Mouse (Mus musculus): ENCODE measurements around the gene Olfr6.
"Not testable (repeated sequence)": the region's sequence is repeated elsewhere in the genome, so short reads cannot be mapped to it uniquely, and the experiment has no call there.

The Olfr6 gene

GRCm38 (mm10) chr7:106963837-106964236 is at the start of gene Olfr6:
Gene Olfr6 (minus strand): TSS chr7:106963937.
- no peak for DNase-seq (ENCODE audit: low spot score in 2 of 2)

GRCm38 (mm10) chr7:107005972-107006371 is 42.2 kb upstream of the Olfr6 start, which contains the start of gene Olfr2:
Gene Olfr2 (minus strand): TSS chr7:107006072.
- DNase-seq (ENCODE audit: low spot score in 2 of 2) = no peak

- DNase-seq (ENCODE audit: low spot score in 2 of 2) = no peak
Observed at GRCm38 (mm10) chr7:107004169-107004568, 40.4 kb upstream of the Olfr6 start.

DNA sequence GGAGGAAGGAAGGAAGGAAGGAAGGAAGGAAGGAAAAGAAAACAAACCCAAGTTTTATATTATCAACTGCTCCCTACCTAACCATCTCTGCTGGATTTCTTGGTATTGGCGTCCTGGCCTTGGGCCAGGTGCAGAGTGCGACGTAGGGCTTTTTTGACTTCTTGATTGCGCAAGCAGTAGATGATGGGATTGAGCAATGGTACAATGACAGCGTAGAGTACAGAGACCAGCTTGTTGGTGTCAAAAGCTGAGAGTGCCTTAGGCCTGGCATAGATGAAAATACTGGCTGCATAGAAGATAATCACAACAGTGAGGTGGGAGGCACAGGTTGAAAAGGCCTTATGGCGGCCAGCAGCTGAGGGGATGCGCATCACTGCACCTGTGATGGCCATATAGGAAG is 37.1 kb upstream of the Olfr6 start:
- no peak for DNase-seq (ENCODE audit: low spot score in 2 of 2)

DNA sequence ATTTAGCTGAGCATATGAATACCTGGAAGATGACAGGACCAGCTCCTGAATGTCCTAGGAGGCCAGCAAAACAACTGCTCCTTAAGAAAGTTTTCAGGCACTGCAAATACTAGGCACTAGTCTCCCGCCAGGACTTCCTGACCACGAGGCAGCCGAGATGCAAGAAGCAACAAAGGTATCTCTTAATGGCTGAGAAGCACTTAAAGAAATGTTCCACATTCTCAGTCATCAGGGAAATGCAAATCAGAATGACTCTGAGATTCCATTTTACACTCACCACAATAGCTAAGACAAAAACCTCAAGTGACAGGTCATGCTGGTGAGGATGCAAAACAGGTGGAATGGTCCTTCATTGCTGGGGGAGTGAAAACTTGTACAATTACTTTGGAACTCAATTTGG is 21.5 kb upstream of the Olfr6 start:
- DNase-seq (ENCODE audit: low spot score in 2 of 2) = no peak

- DNase-seq (ENCODE audit: low spot score in 2 of 2) = no peak
Observed at GRCm38 (mm10) chr7:106975353-106975752, 11.6 kb upstream of the Olfr6 start, which contains the start of gene Olfr711. Gene Olfr711 (minus strand): TSS chr7:106975453.

DNA sequence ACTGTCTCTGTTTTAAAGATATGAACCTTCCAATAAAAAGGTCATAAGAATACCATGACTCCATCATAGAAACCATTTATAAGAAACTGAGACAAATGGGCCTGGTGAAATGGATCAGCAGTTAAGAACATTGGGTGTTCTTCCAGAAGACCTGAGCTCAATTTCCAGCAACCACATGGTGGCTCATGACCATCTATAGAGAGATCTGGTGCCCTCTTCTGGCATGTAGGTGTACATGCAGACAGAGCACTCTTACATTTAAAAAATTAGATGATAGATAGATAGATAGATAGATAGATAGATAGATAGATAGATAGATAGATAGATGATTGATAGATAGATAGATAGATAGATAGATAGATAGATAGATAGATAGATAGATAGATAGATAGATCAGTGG is 3.8 kb upstream of the Olfr6 start:
- not testable (repeated sequence) for DNase-seq (ENCODE audit: low spot score in 2 of 2)

DNA sequence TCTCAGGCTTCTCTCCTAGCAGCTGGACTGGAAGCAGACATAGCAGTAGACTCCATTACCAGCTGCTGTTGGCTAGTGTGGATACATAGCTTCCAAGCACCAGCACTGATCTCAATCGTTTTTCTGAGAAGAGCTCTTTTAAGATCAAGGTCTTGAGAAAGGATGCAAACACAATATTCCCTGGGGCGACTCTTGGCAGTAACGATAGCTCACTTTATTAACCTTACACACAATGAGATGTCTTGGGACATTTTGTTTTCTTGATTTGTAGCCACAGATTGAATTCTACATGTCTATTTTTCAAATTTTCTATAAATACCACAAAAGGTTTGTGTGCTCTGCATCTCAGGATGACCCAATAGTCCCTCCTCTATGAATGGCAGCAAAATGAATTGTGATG is 15.5 kb downstream of the Olfr6 start, which contains the start of gene Olfr710:
Gene Olfr710, minus strand, starts transcription at position 101 of the 400 bp plus-strand sequence.
- no peak for DNase-seq (ENCODE audit: low spot score in 2 of 2)

DNA sequence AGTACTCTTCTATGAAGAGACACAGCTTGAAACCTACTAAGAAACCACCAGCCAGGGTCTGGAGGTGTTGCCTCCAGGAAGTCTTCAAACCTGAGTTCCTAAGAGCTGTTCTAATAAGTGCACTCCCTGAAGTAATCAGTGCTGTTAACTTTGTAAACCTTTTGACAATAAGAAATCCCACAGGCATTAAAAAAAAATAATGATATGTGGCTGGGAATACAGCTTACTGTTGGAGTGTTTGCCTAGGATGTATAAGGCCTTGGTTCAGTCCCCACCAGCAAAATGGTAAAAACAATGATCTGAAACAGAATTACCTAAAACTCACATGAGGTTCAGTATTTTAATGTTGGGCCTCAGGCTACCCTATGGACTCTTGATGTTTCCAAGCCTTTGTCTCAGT is 31.6 kb downstream of the Olfr6 start, which contains the start of gene Olfr709-ps1:
Gene Olfr709-ps1, minus strand, starts transcription at position 101 of the 400 bp plus-strand sequence.
- no peak for DNase-seq (ENCODE audit: low spot score in 2 of 2)

DNA sequence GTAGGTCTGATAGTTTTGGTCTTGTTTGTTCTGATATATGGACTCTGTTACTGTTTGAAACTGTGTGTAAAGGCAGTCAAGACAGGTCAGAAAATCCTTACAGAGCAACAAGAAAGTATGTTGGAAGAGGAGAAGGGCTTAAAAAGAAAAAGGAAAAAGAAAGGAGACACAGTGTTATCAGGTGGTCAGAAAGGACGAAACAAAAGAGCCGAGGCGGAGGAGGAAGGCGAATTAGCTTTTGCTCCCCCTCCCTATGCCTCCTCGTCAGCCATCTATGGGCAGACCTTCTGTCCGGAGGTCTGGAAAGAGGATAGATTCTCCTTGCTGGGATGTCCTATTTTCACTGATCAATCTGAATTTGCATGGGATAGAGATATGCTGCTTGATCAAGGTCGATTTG is 42.8 kb downstream of the Olfr6 start:
- DNase-seq (ENCODE audit: low spot score in 2 of 2) = not testable (repeated sequence)

GRCm38 (mm10) chr7:106907676-106908075 is 56.1 kb downstream of the Olfr6 start, which contains the start of gene Olfr1532-ps1:
Gene Olfr1532-ps1 (plus strand): TSS chr7:106908001.
- DNase-seq (ENCODE audit: low spot score in 2 of 2) = no peak
